Mouse (Mus musculus): ENCODE measurements around the gene Trim63. TPM values are rescaled to one million over a fixed set of nuclear protein-coding genes. Genes with fewer than 3 reads are reported as not detected.

Trim63 gene
- polyA plus RNA-seq, 1 experiment from 2014 or later, result 2.4 TPM

DNA sequence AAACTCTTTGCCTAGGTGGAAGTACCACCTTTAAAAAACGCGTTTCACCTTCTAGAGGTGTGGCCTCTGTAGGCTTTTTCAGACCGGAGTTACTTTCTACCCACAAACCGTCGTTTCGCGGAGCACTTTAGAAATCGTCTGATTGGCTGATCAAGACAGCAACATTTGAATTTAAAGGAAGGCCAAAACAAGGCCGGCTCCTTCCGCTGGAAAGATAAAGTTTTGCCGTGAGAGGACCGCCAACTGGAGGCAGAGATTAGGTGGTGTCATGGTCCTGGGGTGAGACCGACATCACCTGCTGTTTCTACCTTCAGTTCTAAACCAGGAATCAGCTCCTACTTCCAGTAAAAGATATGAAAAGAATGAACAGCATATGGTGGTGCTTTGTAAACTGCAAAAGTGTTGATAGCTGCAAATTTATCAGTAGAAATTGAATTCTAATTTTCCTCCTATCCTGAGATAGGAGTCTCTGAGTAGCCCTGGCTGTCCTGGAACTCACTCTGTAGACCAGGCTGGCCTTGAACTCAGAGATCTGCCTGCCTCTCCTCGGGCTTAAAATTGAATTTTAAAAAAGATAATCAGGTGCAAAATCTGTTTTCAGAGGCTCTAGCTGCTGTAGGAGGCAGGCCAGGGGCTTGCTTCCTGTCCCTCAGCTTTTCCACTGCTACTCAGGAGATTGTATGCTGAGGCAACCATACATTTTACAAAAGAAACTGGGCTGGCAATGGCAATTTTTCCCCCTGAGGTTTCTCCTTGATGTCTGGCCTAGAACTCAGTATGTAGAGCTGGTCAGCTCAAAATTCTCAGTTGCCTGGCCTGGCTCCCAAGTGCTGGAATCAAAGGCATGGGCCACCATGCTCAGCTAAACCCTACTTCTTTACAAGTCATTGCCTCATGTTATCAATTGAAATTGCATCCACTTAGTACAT lies 41.2 kb upstream of the Trim63 start:
- no peak for TF ChIP-seq CTCF (IDR thresholded peaks at IDR 0.05; ENCODE audit: low read depth)
- 8% methylated on average over 14 of the region's 14 CpGs for WGBS
- DNase-seq (ENCODE audit: low spot score), result peak; percentile 66
- 0 out of 2 replicates have a peak, but pooled peaks cover 3% of the 10 kb centered on the region for H3K4me1 ChIP-seq (replicated peaks; ENCODE audit: insufficient read depth, low read length)
- peaks cover 15% of the 10 kb centered on the region for H3K36me3 ChIP-seq (ENCODE audit: insufficient read depth, low read length)
- 0 out of 2 replicates have a peak overlapping the region, but pooled peaks have one; percentile 15 for H3K4me3 ChIP-seq (replicated peaks; ENCODE audit: low read depth, low read length)
- 0 out of 2 replicates have a peak overlapping the region, but pooled peaks have one; percentile 8 for H3K27ac ChIP-seq
- no peak overlapping the region; the same call in 1 of the 2 replicates for H3K9ac ChIP-seq (ENCODE audit: low read depth, low read length)
- no peaks in the 10 kb centered on the region for H3K27me3 ChIP-seq (ENCODE audit: insufficient read depth, low read length)
- H3K4me2 ChIP-seq (ENCODE audit: low read length), result peak overlapping the region; percentile 27
- H3K9me3 ChIP-seq (replicated peaks; ENCODE audit: low read length), result no peaks in the 10 kb centered on the region
- ATAC-seq (replicated peaks; ENCODE audit: low FRiP score, low read depth), result no peak

DNA sequence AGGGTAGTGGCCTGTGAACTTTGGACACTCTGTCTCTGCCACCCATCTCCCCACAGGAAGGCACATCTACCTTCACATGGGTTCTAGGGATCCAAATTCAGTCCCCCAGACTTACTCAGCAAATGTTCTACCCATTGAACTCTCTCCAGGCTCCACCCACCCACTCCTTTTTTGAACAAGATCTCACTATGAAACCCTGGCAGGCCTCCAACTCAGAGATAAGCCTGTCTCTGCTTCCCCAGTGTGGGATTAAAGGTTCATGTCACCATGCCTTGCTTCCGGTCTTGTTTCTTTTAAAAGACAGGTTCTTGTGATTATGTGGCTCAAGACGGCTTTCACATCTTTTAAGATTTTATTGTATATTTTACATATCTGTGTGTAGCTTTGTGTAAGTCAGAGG lies 30.0 kb upstream of the Trim63 start:
- H3K4me3 ChIP-seq (replicated peaks; ENCODE audit: low read depth, low read length), result no peak overlapping the region
- H3K27me3 ChIP-seq (ENCODE audit: insufficient read depth, low read length), result no peaks in the 10 kb centered on the region
- no peak for DNase-seq (ENCODE audit: low spot score)
- no peak for TF ChIP-seq CTCF (IDR thresholded peaks at IDR 0.05; ENCODE audit: low read depth)
- H3K9ac ChIP-seq (ENCODE audit: low read depth, low read length), result no peak overlapping the region
- peaks cover 5% of the 10 kb centered on the region for H3K4me1 ChIP-seq (replicated peaks; ENCODE audit: insufficient read depth, low read length)
- 0 out of 2 replicates have a peak, but pooled peaks cover 7% of the 10 kb centered on the region for H3K36me3 ChIP-seq (ENCODE audit: insufficient read depth, low read length)
- ATAC-seq (replicated peaks; ENCODE audit: low FRiP score, low read depth), result no peak
- 97% methylated on average over 2 of the region's 2 CpGs for WGBS
- no peaks in the 10 kb centered on the region for H3K9me3 ChIP-seq (replicated peaks; ENCODE audit: low read length)
- H3K4me2 ChIP-seq (ENCODE audit: low read length), result no peak overlapping the region
- no peak overlapping the region for H3K27ac ChIP-seq

DNA sequence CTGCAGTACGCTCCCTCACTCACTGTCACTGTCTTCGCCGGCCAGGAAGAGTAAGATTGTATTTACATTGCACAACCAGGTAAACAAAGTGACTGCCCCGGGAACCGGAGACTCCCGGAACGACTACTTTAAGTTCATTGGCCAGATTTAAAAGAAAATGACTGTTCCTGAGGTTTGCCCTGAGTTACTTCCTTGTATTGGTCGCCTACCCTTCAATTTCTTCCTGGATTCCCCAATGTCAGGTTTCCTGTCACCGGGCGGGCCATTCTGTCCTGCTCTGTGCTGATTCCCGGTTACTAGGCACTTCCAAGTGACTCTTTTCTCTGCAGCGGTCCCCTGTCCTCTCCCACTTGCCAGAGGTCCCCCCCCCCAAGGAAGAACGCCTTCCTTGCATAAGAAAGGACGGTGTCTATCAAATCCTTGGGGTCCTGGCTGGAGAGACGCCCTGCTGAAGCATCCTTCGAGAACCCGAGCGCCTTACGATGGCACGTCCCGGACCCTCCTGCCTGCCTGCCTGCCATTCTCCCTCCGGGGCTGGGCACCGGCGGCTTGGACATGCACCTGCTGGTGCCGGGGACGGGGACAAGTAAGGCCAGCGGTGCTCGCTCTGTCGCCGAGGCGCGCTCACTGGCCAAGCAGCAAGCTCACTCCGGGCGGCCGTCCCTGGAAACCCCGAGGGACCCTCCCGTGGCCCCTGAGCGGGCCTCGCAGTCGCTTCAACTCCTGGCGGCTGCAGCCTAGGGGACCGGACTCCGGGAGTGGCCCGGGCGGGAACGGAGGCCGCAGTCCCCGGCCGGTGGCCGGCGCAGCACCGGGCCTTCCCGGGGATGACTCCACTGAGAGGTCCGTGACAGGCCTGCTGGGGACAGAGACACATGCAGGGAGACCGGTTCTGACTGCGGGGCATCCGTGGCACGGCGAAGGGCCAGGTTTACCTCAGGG lies 28.4 kb upstream of the Trim63 start:
- DNase-seq (ENCODE audit: low spot score) (peak; percentile 18), ATAC-seq (replicated peaks; ENCODE audit: low FRiP score, low read depth) (peak; percentile 44)
- H3K9ac ChIP-seq (ENCODE audit: low read depth, low read length), result peak overlapping the region; percentile 95
- peaks cover 5% of the 10 kb centered on the region for H3K4me1 ChIP-seq (replicated peaks; ENCODE audit: insufficient read depth, low read length)
- WGBS, result under 1% methylated on average over 59 of the region's 59 CpGs
- no peaks in the 10 kb centered on the region for H3K9me3 ChIP-seq (replicated peaks; ENCODE audit: low read length)
- no peaks in the 10 kb centered on the region for H3K27me3 ChIP-seq (ENCODE audit: insufficient read depth, low read length)
- H3K27ac ChIP-seq, result peak overlapping the region; percentile 99
- H3K36me3 ChIP-seq (ENCODE audit: insufficient read depth, low read length), result 0 out of 2 replicates have a peak, but pooled peaks cover 7% of the 10 kb centered on the region
- H3K4me3 ChIP-seq (replicated peaks; ENCODE audit: low read depth, low read length), result peak overlapping the region; percentile 95
- H3K4me2 ChIP-seq (ENCODE audit: low read length), result peak overlapping the region; percentile 93
- TF ChIP-seq CTCF (IDR thresholded peaks at IDR 0.05; ENCODE audit: low read depth), result no peak

DNA sequence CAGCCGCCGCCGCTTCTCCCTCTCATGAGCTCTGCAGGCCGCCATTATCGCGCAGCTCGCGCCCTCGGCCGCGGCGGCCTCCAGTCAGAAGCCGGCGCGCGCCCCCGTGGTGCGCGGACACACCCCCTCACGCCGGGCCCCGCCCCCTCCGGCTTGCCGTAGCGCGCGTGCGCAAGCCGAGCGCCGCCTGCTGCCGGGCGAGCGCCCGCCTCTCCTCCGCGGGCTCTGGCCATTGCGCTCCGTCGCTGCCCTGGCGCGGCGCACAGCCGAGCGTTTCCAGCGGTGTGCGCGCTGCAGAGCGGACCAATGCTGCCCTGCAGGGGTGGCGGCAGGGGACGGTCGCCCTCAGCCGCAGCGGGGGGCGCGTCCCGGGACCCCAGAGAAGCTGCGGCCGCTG lies 27.8 kb upstream of the Trim63 start:
- no peaks in the 10 kb centered on the region for H3K27me3 ChIP-seq (ENCODE audit: insufficient read depth, low read length)
- ATAC-seq (replicated peaks; ENCODE audit: low FRiP score, low read depth) (peak; percentile 94), DNase-seq (ENCODE audit: low spot score) (peak; percentile 96)
- H3K4me3 ChIP-seq (replicated peaks; ENCODE audit: low read depth, low read length), result peak overlapping the region; percentile 95
- under 1% methylated on average over 52 of the region's 59 CpGs for WGBS
- H3K4me2 ChIP-seq (ENCODE audit: low read length), result peak overlapping the region; percentile 93
- H3K36me3 ChIP-seq (ENCODE audit: insufficient read depth, low read length), result 0 out of 2 replicates have a peak, but pooled peaks cover 1% of the 10 kb centered on the region
- peak overlapping the region; percentile 95 for H3K9ac ChIP-seq (ENCODE audit: low read depth, low read length)
- peaks cover 5% of the 10 kb centered on the region for H3K4me1 ChIP-seq (replicated peaks; ENCODE audit: insufficient read depth, low read length)
- peak; percentile 54 for TF ChIP-seq CTCF (IDR thresholded peaks at IDR 0.05; ENCODE audit: low read depth)
- H3K9me3 ChIP-seq (replicated peaks; ENCODE audit: low read length), result no peaks in the 10 kb centered on the region
- H3K27ac ChIP-seq, result peak overlapping the region; percentile 99

DNA sequence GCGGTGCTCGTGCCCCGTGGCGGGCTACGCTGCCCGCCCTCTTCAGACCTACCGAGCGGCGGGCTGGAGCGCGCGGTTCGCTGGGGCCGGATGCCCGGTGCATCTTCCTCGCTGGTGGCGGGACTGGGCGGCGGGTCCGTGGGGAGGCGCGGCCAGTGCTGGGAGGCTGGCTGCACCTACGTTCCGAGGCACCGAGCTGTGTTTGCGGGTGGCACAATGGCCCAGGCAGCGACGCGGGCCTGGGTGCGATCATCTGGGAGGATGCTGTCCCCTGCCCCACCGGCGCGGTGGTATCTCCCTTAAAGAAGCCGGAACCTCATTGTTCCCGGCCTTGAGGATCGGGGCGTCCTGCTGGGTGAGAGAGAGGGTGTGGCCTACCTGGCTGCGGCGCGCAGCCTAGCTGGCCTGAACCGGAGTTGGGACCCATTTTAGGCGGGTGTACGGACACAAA lies 27.3 kb upstream of the Trim63 start, which contains the start of gene Pdik1l:
TSS of gene Pdik1l (minus strand) at position 321 of the 451 bp plus-strand sequence.
- peak; percentile 88 for ATAC-seq (replicated peaks; ENCODE audit: low FRiP score, low read depth)

More for the DNA sequence above, 27.3 kb upstream of the Trim63 start, which contains the start of gene Pdik1l:
- Histone ChIP-seq H3K4me3 (replicated peaks; ENCODE audit: low read depth, low read length) (peak within 1 kb of the TSS; percentile 95), H3K4me1 (replicated peaks; ENCODE audit: insufficient read depth, low read length) (peaks cover 5% of the 10 kb centered on the region), H3K36me3 (ENCODE audit: insufficient read depth, low read length) (no peaks in the 10 kb centered on the region), H3K27me3 (ENCODE audit: insufficient read depth, low read length) (no peaks in the 10 kb centered on the region), H3K27ac (peak within 1 kb of the TSS; percentile 99), H3K9ac (ENCODE audit: low read depth, low read length) (peak within 1 kb of the TSS; percentile 95), H3K9me3 (replicated peaks; ENCODE audit: low read length) (no peaks in the 10 kb centered on the region), H3K4me2 (ENCODE audit: low read length) (peak within 1 kb of the TSS; percentile 93)
- no peak for TF ChIP-seq CTCF (IDR thresholded peaks at IDR 0.05; ENCODE audit: low read depth)
- WGBS, result under 1% methylated on average over 42 of the region's 43 CpGs
- peak; percentile 92 for DNase-seq (ENCODE audit: low spot score)

Data from kidney, postnatal 0 days (tissue).